Mouse (Mus musculus) hindbrain, embryonic 13.5 days (tissue): Measurements from ENCODE around the gene Cdhr2. TPM values are rescaled to one million over a fixed set of nuclear protein-coding genes. Genes with fewer than 3 reads are reported as not detected.

Experiments
- ATAC-seq: fragments of 200-750 bp; cut with Nextera tagmentation; 2 replicates; pipeline ENCODE4 v1.8.0; 2017; ENCODE audit warnings: moderate TSS enrichment; ENCODE audit not compliant: low FRiP score
- H3K27ac ChIP-seq: fragments of 300-500 bp; sonication (generic); 2 replicates; pipeline ENCODE4 v1.5.1; 2015; ENCODE audit warnings: inconsistent platforms, mild to moderate bottlenecking, moderate library complexity
- H3K27me3 ChIP-seq: fragments of 300-500 bp; sonication (generic); 2 replicates; pipeline ENCODE4 v1.6.1; 2015; ENCODE audit warnings: mild to moderate bottlenecking, inconsistent platforms
- H3K36me3 ChIP-seq: fragments of 300-500 bp; sonication (generic); 2 replicates; pipeline ENCODE4 v1.6.1; 2015; ENCODE audit warnings: mild to moderate bottlenecking, inconsistent platforms
- H3K4me1 ChIP-seq: fragments of 300-500 bp; sonication (generic); replicated peaks from 2 replicates; pipeline ENCODE4 v1.6.1; 2015; ENCODE audit warnings: inconsistent platforms
- H3K4me2 ChIP-seq: fragments of 300-500 bp; sonication (generic); 2 replicates; pipeline ENCODE4 v1.6.1; 2015; ENCODE audit warnings: inconsistent platforms, mild to moderate bottlenecking, moderate library complexity
- H3K4me3 ChIP-seq: fragments of 300-500 bp; sonication (generic); 2 replicates; pipeline ENCODE4 v1.5.1; 2015; ENCODE audit warnings: mild to moderate bottlenecking, inconsistent platforms
- H3K9ac ChIP-seq: fragments of 300-500 bp; sonication (generic); 2 replicates; pipeline ENCODE4 v1.6.1; 2015; ENCODE audit warnings: mild to moderate bottlenecking, inconsistent platforms
- H3K9me3 ChIP-seq: fragments of 300-500 bp; sonication (generic); 2 replicates; pipeline ENCODE4 v1.6.1; 2016; ENCODE audit warnings: inconsistent platforms
- WGBS: fragments of 180-500 bp; shearing (Covaris S2); methylation state at CpG from one replicate; pipeline ENCODE4 v1.1.7; 2015; 5-methylcytosine and 5-hydroxymethylcytosine counted together
- polyA plus RNA-seq: library from polyadenylated mRNA; unstranded; fragments of >200 nt; fragmentation: Nextera tagmentation; extraction: Ambion mirVana; gene quantifications from 2 replicates; pipeline ENCODE4 v1.2.1, GENCODE M21; 2015

Cdhr2 gene
- polyA plus RNA-seq, 1 experiment from 2014 or later = 0.08 TPM

DNA sequence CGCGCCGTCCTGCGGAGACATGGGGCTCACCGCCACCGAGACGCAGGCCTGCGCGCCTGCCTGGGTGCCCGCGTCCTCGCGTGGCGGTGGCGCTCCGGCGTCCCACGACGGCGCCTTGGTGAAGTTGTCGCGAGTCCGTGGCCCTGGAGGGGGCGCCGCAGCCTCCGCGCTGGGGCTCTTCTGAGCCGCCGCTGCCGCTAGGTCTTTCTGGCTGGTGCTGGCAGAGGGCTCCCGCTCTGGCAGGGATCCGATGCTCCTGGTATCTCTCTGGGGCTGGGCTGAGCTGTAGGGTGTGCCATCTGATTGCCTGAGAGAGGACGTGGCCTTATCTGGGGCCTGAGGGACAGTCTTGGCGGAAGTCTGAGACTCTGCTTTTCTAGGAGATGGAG lies 36.9 kb downstream of the Cdhr2 start:
- 7% methylated on average over 34 of the region's 34 CpGs for WGBS
- Histone ChIP-seq H3K27me3 (peaks cover 53% of the 10 kb centered on the region), H3K4me2 (peak overlapping the region; percentile 45), H3K27ac (no peak overlapping the region), H3K9ac (peak overlapping the region; percentile 60), H3K9me3 (no peaks in the 10 kb centered on the region), H3K4me3 (peak overlapping the region; percentile 28), H3K4me1 (peaks cover 33% of the 10 kb centered on the region), H3K36me3 (peaks cover 83% of the 10 kb centered on the region)
- ATAC-seq = no peak

DNA sequence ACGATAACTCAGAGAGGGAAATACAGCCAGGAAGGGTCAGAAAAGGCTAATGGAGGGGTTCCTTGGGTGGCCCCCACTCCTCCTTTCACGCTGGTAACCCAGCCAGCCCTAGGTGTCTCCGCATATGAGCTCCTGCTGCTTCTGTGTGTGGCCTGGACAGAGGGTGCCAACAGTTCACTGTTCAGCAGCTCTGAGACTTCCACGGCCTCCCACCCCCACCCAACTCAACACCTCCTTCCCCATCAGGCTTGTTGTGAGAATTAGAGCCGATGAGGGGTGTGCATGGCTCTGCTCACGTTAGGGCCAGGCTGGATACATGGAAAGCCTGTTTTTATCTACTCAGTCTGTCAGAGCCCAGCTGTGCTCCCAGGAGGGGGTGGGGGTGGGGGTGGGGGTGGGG lies 44.8 kb downstream of the Cdhr2 start:
- peak overlapping the region; percentile 35; the same call in 1 of the 2 replicates for H3K9ac ChIP-seq
- no peaks in the 10 kb centered on the region for H3K9me3 ChIP-seq
- H3K36me3 ChIP-seq = peaks cover 9% of the 10 kb centered on the region
- ATAC-seq = no peak
- peaks cover 15% of the 10 kb centered on the region for H3K27me3 ChIP-seq
- peak overlapping the region; percentile 77 for H3K4me2 ChIP-seq
- H3K27ac ChIP-seq = no peak overlapping the region
- no peak overlapping the region; the same call in 1 of the 2 replicates for H3K4me3 ChIP-seq
- 43% methylated on average over 6 of the region's 6 CpGs for WGBS
- H3K4me1 ChIP-seq = peaks cover 74% of the 10 kb centered on the region

DNA sequence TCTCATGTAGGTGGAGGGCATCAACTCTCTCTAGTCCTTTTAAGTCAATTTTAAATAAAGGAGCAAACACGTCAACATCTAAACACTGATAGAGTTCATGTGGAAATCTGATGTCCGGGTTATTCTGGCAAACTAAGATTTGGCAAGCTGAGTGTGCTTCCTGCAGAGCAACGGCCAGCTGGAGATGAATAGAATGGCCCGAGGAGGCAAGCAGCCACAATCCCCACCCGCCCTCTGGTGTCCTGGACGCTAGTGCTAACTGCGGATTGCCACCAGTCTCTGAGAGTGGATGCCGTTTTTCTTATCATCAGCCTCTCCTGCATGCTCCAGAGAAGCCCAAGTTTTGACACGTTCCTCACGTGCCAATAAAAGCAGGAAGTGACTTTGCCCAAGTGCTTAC lies 45.6 kb downstream of the Cdhr2 start:
- Histone ChIP-seq H3K27me3 (peaks cover 15% of the 10 kb centered on the region), H3K27ac (0 out of 2 replicates have a peak overlapping the region, but pooled peaks have one; percentile 18), H3K9ac (peak overlapping the region; percentile 90), H3K4me3 (peak overlapping the region; percentile 66), H3K9me3 (no peaks in the 10 kb centered on the region), H3K4me2 (peak overlapping the region; percentile 77), H3K4me1 (peaks cover 66% of the 10 kb centered on the region), H3K36me3 (peaks cover 2% of the 10 kb centered on the region; the same call in 1 of the 2 replicates)
- WGBS = 31% methylated on average over 10 of the region's 10 CpGs
- ATAC-seq = no peak

DNA sequence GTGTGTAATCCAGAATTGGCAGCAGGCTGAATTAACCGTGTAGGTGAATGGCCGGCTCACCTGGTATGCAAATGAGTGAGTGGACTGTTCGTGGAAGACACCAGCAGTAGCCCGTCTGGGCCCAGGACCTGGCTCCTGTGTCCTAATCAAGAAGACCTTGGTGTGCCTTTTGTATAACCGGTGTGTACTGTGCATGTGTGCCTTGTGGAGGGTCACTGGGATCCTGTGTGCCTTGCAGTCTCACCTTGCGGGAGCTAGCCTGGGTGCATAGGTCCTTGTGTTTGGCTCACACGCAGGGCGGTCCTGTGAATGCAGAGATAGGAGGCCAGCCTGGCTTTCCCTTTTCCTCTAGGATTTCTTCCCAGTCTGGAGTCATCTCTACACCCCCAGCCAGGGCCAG lies 46.9 kb downstream of the Cdhr2 start:
- WGBS = 79% methylated on average over 8 of the region's 8 CpGs

GRCm38 (mm10) chr13:54748721-54749060 lies 47.4 kb downstream of the Cdhr2 start:
- peak overlapping the region; percentile 94 for H3K27ac ChIP-seq
- peaks cover 66% of the 10 kb centered on the region for H3K4me1 ChIP-seq
- 30% methylated on average over 10 of the region's 10 CpGs for WGBS
- H3K36me3 ChIP-seq = no peaks in the 10 kb centered on the region
- peaks cover 24% of the 10 kb centered on the region for H3K27me3 ChIP-seq
- H3K4me2 ChIP-seq = peak overlapping the region; percentile 77
- ATAC-seq = peak; percentile 47; the same call in 1 of the 2 replicates
- H3K9ac ChIP-seq = peak overlapping the region; percentile 90
- peak overlapping the region; percentile 66 for H3K4me3 ChIP-seq
- no peaks in the 10 kb centered on the region for H3K9me3 ChIP-seq

More for the DNA sequence above, 46.9 kb downstream of the Cdhr2 start:
- ATAC-seq = no peak
- Histone ChIP-seq H3K9ac (peak overlapping the region; percentile 90), H3K4me1 (peaks cover 66% of the 10 kb centered on the region), H3K36me3 (no peaks in the 10 kb centered on the region), H3K4me2 (peak overlapping the region; percentile 77), H3K27me3 (peaks cover 24% of the 10 kb centered on the region), H3K27ac (peak overlapping the region; percentile 94), H3K9me3 (no peaks in the 10 kb centered on the region), H3K4me3 (peak overlapping the region; percentile 66)

- no peaks in the 10 kb centered on the region for H3K9me3 ChIP-seq
- WGBS = 2% methylated on average over 46 of the region's 100 CpGs
- peaks cover 69% of the 10 kb centered on the region for H3K4me1 ChIP-seq
Measured at GRCm38 (mm10) chr13:54749061-54749863, 48.0 kb downstream of the Cdhr2 start.

GRCm38 (mm10) chr13:54749864-54750411 lies 48.7 kb downstream of the Cdhr2 start, which contains the start of gene Gprin1:
TSS of gene Gprin1 (minus strand) at chr13:54749874.
- peak; percentile 69 for ATAC-seq
- 3% methylated on average over 29 of the region's 29 CpGs for WGBS
- peaks cover 68% of the 10 kb centered on the region for H3K4me1 ChIP-seq

More at GRCm38 (mm10) chr13:54749061-54749863, 48.0 kb downstream of the Cdhr2 start:
- ATAC-seq = peak; percentile 84
- Histone ChIP-seq H3K4me2 (peak overlapping the region; percentile 77), H3K27ac (peak overlapping the region; percentile 94), H3K9ac (peak overlapping the region; percentile 90), H3K36me3 (no peaks in the 10 kb centered on the region), H3K27me3 (peaks cover 24% of the 10 kb centered on the region), H3K4me3 (peak overlapping the region; percentile 66)

GRCm38 (mm10) chr13:54750699-54751098 lies 49.4 kb downstream of the Cdhr2 start:
- Histone ChIP-seq H3K27me3 (peaks cover 24% of the 10 kb centered on the region), H3K4me3 (peak overlapping the region; percentile 66), H3K9me3 (no peaks in the 10 kb centered on the region), H3K4me1 (peaks cover 68% of the 10 kb centered on the region), H3K9ac (no peak overlapping the region), H3K27ac (no peak overlapping the region), H3K4me2 (peak overlapping the region; percentile 77; the same call in 1 of the 2 replicates), H3K36me3 (no peaks in the 10 kb centered on the region)
- ATAC-seq = no peak
- WGBS = 6% methylated on average over 8 of the region's 8 CpGs

More at GRCm38 (mm10) chr13:54749864-54750411, 48.7 kb downstream of the Cdhr2 start, which contains the start of gene Gprin1:
- Histone ChIP-seq H3K36me3 (no peaks in the 10 kb centered on the region), H3K27me3 (peaks cover 24% of the 10 kb centered on the region), H3K4me2 (peak within 1 kb of the TSS; percentile 77), H3K9me3 (no peaks in the 10 kb centered on the region), H3K27ac (peak within 1 kb of the TSS; percentile 94), H3K9ac (peak within 1 kb of the TSS; percentile 90), H3K4me3 (peak within 1 kb of the TSS; percentile 66)

- Histone ChIP-seq H3K36me3 (no peaks in the 10 kb centered on the region), H3K27ac (no peak overlapping the region), H3K9me3 (no peaks in the 10 kb centered on the region), H3K4me2 (no peak overlapping the region; the same call in 1 of the 2 replicates), H3K9ac (no peak overlapping the region), H3K27me3 (peaks cover 20% of the 10 kb centered on the region), H3K4me3 (no peak overlapping the region), H3K4me1 (peaks cover 69% of the 10 kb centered on the region)
- 66% methylated on average over 10 of the region's 10 CpGs for WGBS
- ATAC-seq = no peak
Measured at GRCm38 (mm10) chr13:54752656-54753055, 51.4 kb downstream of the Cdhr2 start.

GRCm38 (mm10) chr13:54753733-54754132 lies 52.5 kb downstream of the Cdhr2 start:
- peaks cover 19% of the 10 kb centered on the region for H3K27me3 ChIP-seq
- H3K9ac ChIP-seq = no peak overlapping the region
- H3K9me3 ChIP-seq = no peaks in the 10 kb centered on the region
- H3K36me3 ChIP-seq = no peaks in the 10 kb centered on the region
- 71% methylated on average over 6 of the region's 6 CpGs for WGBS
- H3K4me3 ChIP-seq = no peak overlapping the region
- H3K4me2 ChIP-seq = no peak overlapping the region
- H3K27ac ChIP-seq = no peak overlapping the region
- H3K4me1 ChIP-seq = peaks cover 63% of the 10 kb centered on the region
- ATAC-seq = no peak

GRCm38 (mm10) chr13:54754169-54755080 lies 53.2 kb downstream of the Cdhr2 start:
- no peak for ATAC-seq
- Histone ChIP-seq H3K4me2 (no peak overlapping the region), H3K36me3 (no peaks in the 10 kb centered on the region), H3K27me3 (peaks cover 19% of the 10 kb centered on the region), H3K4me1 (peaks cover 70% of the 10 kb centered on the region), H3K4me3 (no peak overlapping the region), H3K9me3 (no peaks in the 10 kb centered on the region), H3K9ac (no peak overlapping the region), H3K27ac (peak overlapping the region; percentile 74)
- WGBS = 45% methylated on average over 12 of the region's 12 CpGs
